Mouse (Mus musculus) heart, adult 2 months (tissue): ENCODE measurements around the gene Ccdc51.

Experiments
- CTCF ChIP-seq: fragments of 200-600 bp; IDR thresholded peaks from 2 replicates; pipeline ENCODE4 v1.8.1; 2022; ENCODE audit warnings: antibody characterized with exemption, mild to moderate bottlenecking, moderate library complexity
- EP300 ChIP-seq: fragments of 200-500 bp; IDR thresholded peaks from 2 replicates; pipeline ENCODE4 v1.6.1; 2011; ENCODE audit warnings: low read depth, low read length, control low read depth; ENCODE audit not compliant: insufficient read depth

GRCm38 (mm10) chr9:109114276-109114675 is 32.0 kb downstream of the Ccdc51 start:
- no peak for TF ChIP-seq CTCF
- TF ChIP-seq EP300: no peak
